Mouse (Mus musculus) lung, postnatal 10 days (tissue): ENCODE data around the gene Vmn2r85.
"Not testable (repeated sequence)": the region's sequence is repeated elsewhere in the genome, so short reads cannot be mapped to it uniquely, and the experiment has no call there.

Source experiments
- DNase-seq: peaks from one replicate; pipeline ENCODE4 v3.0.0; 2021

The Vmn2r85 gene

DNA sequence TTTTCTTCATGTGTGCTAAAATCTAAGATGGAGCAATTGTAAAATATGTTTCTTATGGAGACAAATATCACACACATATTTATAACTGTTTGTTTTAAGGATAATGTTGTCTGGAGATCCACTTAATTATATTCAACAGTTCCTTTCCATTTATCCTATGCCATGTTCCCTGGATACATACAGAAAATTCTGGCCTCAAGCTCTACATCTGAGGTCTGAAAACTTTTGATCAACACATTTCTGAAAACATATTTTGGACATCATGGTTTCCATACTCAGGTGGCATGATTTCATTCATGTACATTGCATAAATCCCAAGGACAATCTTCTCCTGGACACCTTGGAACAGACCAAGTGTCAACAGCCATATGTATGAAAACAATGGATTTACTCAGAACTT, at the start of gene Vmn2r85:
Gene Vmn2r85, minus strand, starts transcription at position 101 of the 400 bp plus-strand sequence.
- DNase-seq = not testable (repeated sequence)

DNA sequence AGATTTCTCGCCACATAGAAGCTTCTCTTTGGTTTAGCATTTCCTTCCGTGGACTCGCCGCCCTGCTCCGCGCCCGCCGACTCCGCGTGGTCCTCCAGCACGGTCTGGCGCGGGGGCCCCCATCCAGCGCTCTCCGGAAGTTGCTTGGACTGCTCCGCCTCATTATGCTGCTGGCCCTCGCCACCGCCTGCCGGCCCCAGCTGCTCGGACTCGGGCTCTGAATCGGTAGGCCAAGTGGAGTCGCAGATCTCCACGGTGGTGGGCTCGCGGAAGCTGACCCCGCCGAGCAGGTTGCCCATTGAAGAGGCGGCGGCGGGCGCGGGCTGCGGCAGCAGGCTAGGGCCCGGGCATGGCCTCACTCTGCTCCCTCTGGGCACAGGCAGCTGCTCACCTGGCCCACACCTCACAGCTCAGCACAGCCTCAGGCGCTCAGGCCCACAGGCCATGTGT, 40.8 kb upstream of the Vmn2r85 start:
- peak; percentile 10 for DNase-seq

DNA sequence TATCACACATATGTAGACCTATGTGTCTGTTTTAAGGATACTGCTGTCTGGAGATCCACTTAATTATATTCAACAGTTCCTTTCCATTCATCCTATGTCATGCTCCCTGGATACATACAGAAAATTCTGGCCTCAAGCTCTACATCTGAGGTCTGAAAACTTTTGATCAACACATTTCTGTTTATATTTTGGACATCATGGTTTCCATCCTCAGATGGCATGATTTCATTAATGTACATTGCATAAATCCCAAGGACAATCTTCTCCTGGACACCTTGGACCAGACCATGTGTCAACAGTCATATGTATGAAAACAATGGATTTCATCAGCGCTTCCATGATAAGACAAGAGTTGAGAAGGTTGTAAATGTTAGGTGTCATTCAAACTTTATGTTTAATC, 26.4 kb upstream of the Vmn2r85 start, which contains the start of gene Vmn2r86:
Gene Vmn2r86, minus strand, starts transcription at position 101 of the 400 bp plus-strand sequence.
- DNase-seq = not testable (repeated sequence)

DNA sequence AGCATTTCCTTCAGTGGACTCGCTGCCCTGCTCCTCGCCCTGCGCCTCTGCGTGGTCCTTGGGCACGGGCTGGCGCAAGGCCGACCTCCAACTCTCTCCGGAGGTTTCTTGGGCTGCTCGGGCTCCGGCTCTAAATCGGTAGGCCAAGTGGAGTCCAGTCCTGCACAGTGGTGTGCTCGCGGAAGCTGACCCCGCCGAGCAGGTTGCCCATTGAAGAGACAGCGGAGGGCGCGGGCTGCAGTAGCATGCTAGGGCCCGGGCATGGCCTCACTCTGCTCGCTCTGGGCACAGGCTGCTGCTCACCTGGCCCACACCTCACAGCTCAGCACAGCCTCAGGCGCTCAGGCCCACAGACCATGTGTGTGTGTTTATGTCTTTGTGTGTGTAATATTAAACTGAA, 15.3 kb upstream of the Vmn2r85 start:
- DNase-seq = no peak

DNA sequence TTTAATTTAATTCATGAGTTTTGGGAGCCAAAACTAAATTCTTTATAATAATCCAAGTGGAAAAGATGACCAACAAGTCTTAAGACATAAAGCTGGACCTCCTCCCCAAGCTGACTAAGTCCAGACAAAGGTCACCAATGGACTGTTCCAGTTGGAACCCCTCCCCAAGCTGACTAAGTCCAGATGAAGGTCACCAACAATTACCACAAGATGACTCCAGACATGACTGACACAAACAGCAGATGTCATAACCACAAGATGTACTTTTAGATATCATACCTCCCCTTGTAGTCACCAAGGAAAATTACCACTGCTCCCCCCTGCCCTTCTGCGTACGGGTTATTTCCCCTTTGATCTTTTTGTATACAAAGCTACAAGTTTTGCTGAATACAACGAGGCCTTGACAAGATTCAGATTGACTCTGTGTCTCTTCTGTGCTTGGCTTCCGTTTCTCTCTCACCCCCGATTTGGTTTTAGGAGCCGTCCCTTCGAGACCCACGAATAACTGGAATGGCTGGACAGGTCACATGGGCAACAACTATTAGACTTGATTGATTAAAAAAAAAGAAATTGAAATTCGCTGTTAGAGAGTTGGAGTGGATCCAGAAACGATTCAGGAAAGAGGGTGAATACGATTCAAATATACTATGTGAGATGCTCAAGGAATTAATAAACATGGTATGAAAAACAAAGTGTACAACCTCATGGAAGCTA, 4.8 kb upstream of the Vmn2r85 start:
- DNase-seq = not testable (repeated sequence)

DNA sequence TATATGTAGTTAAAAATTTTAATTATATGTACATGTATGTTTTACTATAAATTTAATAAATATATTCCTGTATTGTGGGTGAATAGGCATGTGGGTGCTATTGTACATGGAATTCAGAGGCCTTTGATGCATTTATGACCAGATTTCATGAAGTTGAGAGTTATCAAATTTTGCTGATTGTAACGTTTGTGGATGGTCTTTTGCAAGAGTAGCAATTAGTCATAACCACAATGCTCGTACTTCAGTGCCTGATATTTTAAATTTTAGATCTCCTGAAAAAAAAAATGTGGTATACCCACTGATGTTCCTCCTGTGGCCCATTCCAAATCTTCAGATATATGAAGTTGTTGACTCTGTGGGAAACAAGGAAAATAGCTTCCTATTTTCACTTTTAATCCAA, 7.1 kb downstream of the Vmn2r85 start:
- DNase-seq = not testable (repeated sequence)

DNA sequence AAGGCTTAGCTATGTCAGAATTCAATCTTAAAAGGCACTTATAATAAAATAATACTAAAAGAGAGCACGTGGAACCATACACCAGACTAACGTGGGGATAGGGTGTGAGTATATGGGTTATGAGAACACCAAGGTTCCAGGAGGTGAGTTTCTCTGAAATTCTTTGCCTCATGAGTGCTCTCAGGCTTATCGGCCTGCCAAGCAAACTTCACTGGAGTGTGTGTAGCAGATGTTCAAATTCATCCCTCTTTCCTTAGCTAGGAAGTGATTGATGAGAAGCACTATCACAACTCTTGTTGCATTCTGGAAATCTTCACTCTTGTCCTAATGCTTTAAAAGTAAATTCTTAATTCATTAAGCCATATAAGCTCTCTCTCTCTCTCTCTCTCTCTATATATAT, 9.1 kb downstream of the Vmn2r85 start:
- no peak for DNase-seq

DNA sequence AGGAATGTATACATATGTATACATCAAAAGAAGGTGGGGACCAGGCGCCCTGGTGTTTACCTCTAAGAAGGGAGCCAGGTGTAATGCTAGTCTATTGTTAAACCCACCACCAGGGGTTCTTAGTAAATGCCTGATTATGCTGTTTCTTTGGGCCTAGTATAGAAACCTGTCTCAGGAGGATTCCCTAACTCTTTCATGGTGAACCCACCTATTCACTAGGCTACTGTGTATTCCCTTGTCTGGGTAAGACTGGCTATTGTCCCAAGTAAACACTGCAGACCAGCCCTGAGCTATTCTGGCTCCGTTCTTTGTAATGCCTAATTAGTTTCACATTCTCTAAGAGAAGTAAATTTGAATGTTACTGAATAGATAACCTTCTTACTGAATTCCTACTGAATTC, 9.5 kb downstream of the Vmn2r85 start:
- DNase-seq = not testable (repeated sequence)

DNA sequence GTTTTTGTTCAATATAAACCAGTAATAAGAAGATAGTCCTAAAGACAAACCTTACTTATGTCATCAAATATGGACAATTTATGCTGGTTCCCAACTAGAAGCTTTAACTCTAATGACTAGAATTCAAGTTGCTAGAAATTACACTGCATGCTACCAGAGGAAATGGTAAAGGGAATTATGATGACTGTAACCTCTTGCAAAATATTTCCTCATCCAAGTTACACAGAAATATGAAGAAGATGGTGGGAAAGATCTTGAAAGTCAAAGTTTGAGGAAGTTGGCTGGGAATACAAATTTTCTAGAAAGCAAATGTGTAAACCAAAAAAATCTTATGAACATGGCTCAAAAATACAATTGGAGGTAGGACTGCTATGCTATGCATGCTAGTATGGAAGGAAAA, 13.2 kb downstream of the Vmn2r85 start:
- not testable (repeated sequence) for DNase-seq

DNA sequence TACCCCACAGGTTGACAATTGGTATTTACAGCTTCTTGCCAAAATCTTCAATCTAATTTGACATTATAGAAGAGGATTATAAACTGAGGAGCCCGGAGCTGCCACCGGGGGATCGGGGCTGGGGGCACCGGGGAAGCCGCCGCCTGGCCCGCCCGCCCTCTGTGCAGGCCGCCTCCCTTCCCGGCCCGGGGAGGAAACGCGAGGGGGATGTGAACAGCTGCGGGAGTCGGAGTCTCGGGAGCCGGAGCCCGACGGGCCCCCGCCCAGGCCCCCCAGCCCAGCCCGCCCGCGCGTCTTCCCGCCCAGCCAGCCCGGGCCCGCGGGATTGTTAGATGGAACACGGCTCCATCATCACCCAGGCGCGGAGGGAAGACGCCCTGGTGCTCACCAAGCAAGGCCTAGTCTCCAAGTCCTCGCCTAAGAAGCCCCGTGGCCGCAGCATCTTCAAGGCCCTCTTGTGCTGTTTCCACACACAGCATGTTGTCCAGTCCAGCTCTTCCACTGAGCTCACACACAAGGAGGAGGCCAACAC, 17.3 kb downstream of the Vmn2r85 start:
- not testable (repeated sequence) for DNase-seq

DNA sequence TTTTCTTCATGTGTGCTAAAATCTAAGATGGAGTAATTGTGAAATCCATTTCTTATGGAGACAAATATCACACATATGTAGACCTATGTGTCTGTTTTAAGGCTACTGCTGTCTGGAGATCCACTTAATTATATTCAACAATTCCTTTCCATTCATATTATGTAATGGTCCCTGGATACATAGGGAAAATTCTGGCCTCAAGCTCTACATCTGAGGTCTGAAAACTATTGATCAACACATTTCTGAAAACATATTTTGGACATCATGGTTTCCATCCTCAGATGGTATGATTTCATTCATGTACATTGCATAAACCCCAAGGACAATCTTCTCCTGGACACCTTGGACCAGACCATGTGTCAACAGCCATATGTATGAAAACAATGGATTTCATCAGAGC, 35.3 kb downstream of the Vmn2r85 start, which contains the start of gene Vmn2r84:
Gene Vmn2r84, minus strand, starts transcription at position 101 of the 400 bp plus-strand sequence.
- no peak for DNase-seq

DNA sequence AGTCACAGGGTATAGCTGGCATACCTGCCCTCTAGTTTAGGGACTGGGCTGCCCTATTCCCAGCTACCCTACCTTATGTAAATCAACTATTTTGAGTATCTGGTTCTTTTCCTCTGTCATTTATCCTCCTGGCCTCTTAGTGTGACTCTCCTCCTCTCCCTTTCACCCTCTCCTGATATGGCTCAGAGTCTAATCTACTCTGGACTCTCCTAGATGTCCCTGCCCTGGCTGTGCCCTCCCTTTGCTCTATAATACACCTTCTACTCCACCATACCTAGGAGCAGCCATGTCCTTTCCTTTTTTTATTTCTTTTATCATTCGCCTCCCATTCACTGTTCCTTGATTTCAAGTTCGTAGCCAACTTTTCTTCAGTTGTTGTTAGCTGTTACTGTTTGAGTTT, 54.4 kb downstream of the Vmn2r85 start:
- no peak for DNase-seq

DNA sequence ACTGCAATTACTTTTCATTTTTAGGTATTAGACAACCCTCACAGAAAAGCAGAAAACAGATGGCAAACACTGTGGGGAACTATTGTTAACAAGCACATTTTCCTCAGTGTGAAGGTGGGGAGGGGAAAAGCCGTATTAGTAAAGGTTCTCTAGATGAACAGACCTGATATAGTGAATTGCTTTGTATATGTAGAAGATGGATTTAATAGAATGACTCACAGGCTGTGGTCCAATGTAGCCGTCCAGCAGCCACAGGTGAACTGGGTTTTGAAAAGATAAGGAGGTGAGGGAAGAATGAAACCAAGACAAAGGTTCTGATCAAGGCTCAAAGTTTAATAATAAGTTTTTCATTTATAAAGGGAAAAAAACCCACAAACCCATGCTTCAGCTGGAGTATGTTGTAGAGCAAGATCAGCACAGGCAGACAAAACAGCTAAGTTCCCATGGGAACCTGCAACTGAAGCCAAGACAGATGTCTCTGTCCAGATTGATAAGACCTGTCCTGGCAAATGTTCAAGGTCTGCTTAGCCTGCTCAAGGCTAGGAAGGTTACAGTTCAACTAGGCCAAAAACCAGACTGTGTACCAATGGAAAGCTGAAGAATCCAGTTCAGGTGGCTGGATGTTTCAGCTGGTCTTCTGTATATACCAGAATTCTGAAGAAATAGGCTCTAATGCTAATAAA, 56.9 kb downstream of the Vmn2r85 start:
- DNase-seq = no peak

DNA sequence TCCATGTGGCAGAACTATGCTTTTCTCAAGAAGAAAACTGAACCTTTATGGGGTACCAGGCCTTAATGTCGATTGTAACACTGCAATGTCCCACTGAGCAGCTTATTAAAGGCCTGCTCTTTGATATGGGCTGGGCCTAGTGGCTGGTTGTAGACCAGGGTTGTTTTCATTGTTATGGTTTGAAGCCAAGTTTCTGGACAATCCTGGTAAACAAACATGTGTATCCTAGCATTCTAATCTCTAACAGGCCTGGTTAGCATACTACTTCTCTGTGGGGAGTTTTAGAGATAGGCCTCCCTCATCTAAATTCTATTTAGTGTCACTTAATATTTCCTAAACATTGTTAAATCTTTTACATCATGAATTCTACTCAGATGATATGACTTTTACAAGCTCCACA, 57.9 kb downstream of the Vmn2r85 start:
- no peak for DNase-seq

DNA sequence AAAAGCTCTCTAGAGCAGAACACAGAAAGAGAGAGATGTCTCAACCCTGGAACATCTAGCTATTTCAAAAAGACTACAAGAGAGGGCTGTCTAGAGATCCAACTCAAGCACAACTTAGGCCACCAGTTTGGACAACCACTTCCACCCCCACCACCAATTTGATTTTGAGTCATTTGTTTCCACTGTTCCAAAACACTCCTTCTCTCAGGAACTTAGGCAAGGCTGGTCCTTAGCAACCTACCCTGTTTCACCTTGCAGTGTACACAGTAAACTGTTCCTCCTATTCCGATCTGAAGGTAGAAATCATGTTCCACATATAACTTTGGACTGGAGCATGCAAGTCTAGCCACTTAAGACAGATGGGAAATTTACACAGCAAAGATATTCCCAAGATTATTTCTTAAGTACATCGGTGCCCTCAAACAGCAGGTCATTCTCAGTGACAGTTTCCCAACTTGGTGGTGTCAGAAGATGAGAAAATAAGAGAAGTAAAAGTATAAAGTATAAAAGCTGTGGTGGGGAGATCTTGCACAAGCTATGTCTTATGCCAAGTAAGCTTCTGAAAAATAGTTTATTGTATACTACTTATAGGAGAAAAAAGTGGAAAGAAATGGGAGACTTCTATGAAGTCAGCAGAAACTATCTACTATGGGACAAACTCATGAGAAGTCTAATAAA, 59.4 kb downstream of the Vmn2r85 start:
- no peak for DNase-seq

DNA sequence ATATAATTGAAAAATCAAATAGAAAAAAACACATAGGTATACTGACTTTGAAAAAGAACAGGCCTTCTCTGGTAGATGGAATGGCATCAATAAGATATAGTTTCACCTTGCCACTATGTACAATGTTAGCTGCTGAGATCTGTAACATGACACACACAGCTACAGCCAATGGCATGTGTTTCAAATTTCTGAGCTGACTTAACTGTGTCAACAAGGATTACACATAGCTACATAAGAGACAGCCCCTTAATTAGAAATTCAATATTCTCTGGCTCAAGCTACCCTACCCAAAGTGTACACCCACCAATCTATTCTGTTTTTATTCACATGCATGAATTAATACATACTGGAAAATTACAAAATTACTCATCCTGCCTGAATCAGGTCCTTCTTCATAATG, 61.1 kb downstream of the Vmn2r85 start:
- DNase-seq = no peak

DNA sequence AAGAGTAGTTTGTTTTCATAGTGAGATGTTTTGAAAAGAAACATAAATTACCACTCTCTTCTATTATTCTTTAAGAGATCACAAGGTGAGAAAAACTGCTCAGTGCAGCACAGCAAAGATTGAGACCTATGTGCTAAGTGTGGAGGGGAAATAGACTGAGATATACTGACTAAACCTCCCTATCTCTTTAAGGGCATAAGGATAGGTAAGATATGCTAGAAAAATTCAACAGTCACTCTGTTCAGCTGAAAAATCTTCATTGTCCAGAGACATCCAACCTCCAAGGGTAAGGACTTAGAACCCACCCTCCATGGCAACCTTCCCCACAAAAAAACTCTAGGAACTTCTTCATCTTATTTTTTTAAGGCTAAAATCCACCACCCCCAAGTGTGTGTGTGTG, 64.7 kb downstream of the Vmn2r85 start:
- DNase-seq = no peak
